Mouse (Mus musculus) myocyte (in vitro differentiated cells): ENCODE measurements around the gene Gdf15.

ENCODE experiments used
- E2F4 ChIP-seq: IDR thresholded peaks from one replicate; pipeline ENCODE4 v1.6.1; 2011; ENCODE audit warnings: mild to moderate bottlenecking, control low read depth, moderate library complexity; ENCODE audit not compliant: insufficient read depth
- MAX ChIP-seq: IDR thresholded peaks from one replicate; pipeline ENCODE4 v1.6.1; 2011; ENCODE audit warnings: low read depth, mild to moderate bottlenecking, control low read depth
- POLR2A ChIP-seq: IDR thresholded peaks from one replicate; pipeline ENCODE4 v1.6.1; 2011; ENCODE audit warnings: low read depth, mild to moderate bottlenecking, control low read depth, moderate library complexity; ENCODE audit not compliant: insufficient read length
- TCF12 ChIP-seq: IDR thresholded peaks from one replicate; pipeline ENCODE4 v1.6.1; 2011; ENCODE audit warnings: mild to moderate bottlenecking, control low read depth; ENCODE audit not compliant: poor library complexity, insufficient read depth, severe bottlenecking
- USF1 ChIP-seq: IDR thresholded peaks from one replicate; pipeline ENCODE4 v1.6.1; 2011; ENCODE audit warnings: low read depth, mild to moderate bottlenecking, control low read depth, moderate library complexity

- TF ChIP-seq E2F4 (no peak), TCF12 (no peak), USF1 (no peak), POLR2A (no peak), MAX (no peak)
These were observed 4.6 kb upstream of the Gdf15 start for GRCm38 (mm10) chr8:70636838-70637237.
